13 mouse cellular contexts compared by ENCODE assay signal in the genomic region with DNA sequence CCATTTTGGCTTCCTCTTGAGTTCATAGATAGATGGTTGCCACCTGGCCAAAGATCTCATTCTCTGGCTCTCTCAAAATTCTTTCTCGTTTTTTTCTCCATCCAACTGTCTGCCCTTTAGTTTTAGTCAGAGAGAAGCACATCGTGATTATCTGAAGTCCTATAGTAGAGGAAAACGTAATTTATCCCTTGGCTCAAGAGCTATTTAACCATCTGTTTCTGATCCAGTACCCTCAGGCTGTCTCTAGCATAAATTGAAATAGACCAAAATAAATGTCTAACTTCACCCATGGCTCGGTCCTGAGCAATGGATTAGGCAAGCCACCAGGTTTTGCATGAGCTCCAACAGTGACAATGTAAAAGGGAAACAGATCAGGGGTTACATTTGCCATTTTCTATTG.
"Had no signal": no experiment of that assay in that cellular context is flagged by ENCODE, and none has a peak within 500 bp of the region (broad histone marks: within the 10 kb centered on the region; RNA-seq: fewer than 3 reads in every experiment).

No protein-coding gene starts in this region.

- H3K27ac ChIP-seq: kidney, embryonic 15.5 days; limb, embryonic 13.5 days; liver, embryonic 14.5 days; neural tube, embryonic 12.5 days had no signal

- H3K9me3 ChIP-seq: kidney, embryonic 15.5 days; limb, embryonic 13.5 days; neural tube, embryonic 12.5 days had no signal

- H3K27me3 ChIP-seq: kidney, embryonic 15.5 days; limb, embryonic 13.5 days; neural tube, embryonic 12.5 days had no signal

- H3K4me2 ChIP-seq: kidney, embryonic 15.5 days; limb, embryonic 13.5 days; neural tube, embryonic 12.5 days had no signal

- H3K36me3 ChIP-seq: kidney, embryonic 15.5 days; limb, embryonic 13.5 days; neural tube, embryonic 12.5 days had no signal

- DNase-seq: kidney, postnatal 14 days; left cerebral cortex, postnatal 4 days; lung, adult 18-20 months; lung, postnatal 36 days; midbrain, embryonic 14.5 days; right cerebral cortex, postnatal 4 days; spleen, adult 18-20 months; thymus, adult 18-20 months; thymus, postnatal 25 days had no signal

- H3K4me3 ChIP-seq: kidney, embryonic 15.5 days; limb, embryonic 13.5 days; neural tube, embryonic 12.5 days had no signal

- H3K4me1 ChIP-seq: kidney, embryonic 15.5 days; limb, embryonic 13.5 days; neural tube, embryonic 12.5 days had no signal

- H3K9ac ChIP-seq: kidney, embryonic 15.5 days; limb, embryonic 13.5 days; liver, embryonic 14.5 days; neural tube, embryonic 12.5 days had no signal
